Mouse (Mus musculus): ENCODE data around the gene Stk32b. TPM values are rescaled to one million over a fixed set of nuclear protein-coding genes. Genes with fewer than 3 reads are reported as not detected.

Stk32b gene
- polyA plus RNA-seq, 2 experiments from 2014 or later, result not detected

DNA sequence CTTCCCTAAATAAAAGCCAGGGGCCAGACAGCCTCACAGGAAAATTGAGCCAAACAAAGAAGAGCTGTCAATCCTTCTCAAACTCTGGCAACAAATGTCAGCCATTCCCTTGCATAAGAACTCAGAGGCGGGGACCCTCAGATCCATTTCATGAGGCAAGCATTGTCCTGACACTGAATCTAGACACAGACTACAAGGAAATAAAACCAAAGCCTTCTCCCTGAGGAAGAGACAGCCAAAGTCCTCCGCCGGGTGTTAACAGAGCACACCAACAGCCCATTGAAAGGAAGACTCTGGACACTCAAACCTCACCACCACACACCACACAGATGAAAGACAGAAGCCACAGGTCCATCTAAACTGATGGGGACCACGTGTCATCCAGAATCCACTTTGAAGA, 57.8 kb downstream of the Stk32b start:
- no peak for ATAC-seq

DNA sequence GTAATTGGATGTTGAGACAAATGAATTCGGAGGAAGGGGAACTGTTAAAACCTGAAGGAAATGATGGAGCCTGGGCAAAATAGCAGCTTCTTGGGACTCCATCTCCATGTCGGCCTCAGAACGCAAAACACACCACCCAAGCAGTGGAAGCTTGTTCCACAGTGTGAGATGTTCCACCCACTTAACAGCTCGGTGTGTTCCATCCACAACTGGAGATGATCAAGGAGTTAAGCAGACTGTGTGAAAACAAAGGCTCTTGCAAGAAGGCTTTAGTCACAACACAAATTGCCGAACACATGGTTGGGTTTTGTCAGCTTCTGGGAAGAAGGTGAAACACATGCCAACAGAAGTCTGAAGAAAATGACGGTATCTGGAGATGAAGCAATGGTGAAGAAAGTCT, 59.2 kb downstream of the Stk32b start:
- no peak for ATAC-seq

DNA sequence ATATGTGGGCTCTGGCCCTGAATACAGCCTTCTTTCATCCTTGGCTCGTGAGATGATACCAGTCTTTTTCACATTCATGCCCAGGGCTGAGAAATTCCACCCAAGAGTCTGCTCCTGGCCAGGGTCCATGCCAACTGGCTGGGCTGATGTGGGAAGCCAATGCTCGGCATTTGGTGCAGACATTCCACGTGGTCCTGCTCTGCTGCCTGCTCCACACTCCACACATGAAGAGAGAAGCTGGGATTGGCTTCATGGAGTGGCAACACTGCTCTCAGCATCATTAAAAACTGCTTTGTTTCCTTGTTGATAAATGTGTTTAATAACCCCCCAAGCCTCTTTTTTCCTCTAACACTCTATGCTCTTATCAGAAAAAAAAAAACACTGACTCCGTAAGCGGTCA, 61.8 kb downstream of the Stk32b start:
- no peak for ATAC-seq

DNA sequence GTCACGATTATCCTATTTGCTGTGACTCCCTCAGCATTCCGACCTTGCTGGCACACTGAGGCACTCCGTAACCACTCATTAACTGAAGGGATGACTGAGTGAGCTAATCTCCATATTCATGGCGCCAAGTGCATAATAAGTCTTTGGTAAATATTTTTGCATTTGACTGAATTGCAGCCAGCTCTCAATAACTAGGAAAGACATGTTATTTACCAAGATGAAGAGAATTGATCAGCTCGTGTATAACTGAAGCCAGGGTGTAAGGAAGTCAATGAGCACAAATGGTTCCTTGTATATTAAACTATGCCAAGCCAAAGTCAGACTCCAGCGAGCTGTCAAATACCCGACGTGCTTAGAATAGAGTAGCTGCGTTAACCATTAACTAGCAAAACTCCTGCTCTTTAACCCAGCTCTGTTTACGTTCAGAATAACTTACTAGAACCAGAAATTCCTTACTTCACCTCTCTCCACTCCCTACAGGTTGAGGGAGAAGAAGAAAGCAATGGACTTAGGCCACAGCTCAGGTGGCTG, 66.2 kb downstream of the Stk32b start:
- no peak for ATAC-seq

DNA sequence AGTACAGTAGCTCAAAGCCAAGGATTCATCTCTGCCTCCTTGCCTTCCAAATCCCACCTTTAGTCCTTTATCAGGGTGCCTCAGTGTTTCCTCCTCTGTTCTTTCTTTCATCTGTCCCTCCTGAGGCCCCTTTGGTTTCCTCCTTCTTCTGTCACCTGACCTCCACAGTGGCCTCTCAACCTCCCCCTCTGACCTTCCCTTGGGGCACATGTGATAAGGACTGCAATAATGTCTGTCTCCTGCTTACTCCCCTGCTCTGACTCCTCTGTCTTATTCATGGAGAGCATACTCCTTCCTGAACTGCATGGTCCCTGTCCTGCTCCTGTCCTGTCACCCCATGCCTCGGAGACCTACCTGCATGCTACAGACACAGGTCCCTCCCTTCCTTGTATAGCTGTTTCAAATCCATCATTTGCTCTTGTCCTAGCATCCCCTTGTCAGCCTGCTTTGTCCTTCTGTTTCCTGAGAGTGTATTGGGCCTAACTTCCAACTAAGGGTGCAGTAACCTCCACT, 66.8 kb downstream of the Stk32b start:
- ATAC-seq, result no peak

DNA sequence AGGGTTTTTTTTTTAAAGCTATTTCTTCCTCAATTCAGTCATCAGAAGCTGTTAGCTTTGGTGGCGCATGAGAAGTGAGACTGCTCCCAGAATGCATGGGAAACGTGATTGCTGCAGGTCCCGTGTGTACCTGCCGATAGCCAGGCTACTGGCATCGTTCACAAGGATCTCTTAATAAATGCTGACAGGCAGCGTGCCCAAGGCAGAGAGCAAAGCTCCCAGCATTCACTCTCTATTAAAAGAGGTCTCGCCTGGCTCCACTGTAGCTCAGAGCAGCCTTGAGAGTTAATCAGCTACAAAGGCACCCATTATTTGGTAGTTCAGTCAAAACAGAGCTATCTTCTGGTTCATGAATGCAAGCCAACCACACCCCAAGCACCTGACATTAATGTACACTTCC, 72.9 kb downstream of the Stk32b start:
- ATAC-seq, result no peak

DNA sequence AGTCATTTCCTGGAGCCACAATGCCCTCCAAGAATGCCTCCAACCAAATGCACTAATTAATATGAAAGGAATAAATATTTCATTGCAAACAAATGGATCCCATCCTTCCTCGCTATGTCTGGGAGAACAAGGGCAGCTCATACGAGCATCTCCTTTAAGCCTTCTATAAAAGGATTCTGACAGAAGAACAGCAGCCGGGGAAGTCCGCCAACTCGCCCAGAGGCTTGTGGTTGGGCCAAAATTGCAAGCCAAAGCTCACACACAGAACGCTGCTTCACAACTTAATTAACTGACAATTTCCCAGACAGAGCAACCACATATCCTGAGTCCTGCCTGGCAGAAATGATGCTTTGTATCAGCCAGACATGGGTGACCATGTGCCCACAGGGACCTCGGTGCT, 74.5 kb downstream of the Stk32b start:
- ATAC-seq, result no peak

DNA sequence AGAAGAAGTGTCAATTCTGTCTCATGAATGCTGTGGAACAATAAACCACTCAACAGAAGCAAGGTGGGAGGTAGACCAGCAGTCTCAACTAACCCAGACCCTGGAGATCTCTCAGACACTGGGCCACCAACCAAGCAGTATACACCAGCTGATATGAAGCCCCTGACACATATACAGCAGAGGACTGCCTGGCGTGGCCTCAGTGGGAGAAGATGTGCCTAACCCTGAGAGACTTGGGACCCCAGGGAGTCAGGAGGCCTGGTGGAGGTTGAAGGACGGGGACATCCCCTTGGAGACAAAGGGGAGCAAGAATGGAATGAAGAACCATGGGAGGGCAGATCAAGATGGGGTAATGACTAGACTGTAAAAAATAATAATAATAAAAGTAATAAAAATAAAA, 82.2 kb downstream of the Stk32b start:
- no peak for ATAC-seq

DNA sequence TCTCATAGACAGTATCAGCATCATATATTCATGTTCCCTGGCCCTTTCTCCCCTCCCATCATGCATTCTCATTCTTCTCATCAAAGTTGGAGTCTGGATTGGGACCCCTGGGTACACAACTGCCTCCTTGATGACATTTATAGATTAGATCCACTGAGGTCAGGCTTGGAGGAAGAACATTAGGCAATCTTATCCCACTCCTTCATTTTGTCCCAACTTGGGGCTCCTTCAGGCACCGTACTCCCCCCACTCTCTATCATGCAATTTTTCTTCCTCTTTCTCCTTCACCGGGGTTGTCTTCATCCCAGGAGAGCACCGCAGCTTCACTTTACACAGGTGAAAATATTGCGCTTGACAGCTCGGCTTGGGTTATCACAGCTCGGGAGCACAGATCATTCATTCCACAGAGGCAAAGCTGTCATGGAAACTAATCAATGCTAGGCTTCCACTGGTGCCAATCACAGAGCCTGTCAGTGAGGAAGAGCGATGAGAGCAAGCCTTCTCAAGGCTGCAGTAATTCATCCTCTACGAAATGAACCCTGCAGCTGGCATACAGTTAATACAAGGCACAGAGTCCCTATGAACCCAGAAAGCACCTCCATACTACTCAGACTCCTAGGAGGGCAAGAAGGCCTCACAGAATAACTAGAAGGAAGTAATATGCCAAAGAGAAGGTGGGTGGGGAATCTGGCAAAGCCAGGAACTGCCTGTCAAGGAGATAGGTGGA, 89.4 kb downstream of the Stk32b start:
- no peak for ATAC-seq

DNA sequence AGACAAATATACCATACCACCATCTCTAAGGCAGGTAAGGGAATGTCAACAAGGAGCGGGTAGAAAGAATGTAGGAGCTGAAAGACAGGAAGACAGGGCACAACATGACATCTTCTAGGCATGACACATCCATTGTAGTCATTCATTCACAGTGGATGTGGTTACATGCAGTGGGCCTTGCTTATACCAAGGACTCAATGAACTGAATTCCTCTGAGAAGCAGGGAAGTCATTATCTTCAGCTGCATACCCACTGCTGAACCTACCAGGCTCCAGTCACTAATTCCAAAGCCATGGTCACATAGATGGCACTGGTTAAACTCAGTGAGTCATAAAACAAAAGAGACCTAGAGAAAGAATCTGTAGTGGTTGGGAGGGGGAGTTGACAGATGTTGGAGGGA, 105.1 kb downstream of the Stk32b start:
- no peak for ATAC-seq

DNA sequence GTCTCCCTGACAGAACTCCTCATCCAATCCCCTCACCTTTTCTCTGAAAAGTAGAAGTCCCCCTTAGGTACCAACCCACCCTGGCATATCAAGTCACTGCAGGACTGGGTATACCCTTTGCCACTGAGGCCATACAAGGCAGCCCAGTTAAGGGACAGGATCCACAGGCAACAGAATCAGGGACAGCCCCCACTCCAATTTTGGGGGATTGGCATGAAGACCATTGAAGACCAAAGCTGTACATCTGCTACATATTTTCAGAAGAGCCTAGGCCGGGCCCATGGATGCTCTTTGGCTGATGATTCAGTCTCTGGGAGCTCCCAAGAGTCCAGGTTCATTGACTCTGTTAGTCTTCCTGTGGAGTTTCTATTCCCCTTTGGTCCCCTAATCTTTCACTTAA, 117.4 kb downstream of the Stk32b start:
- ATAC-seq, result no peak

DNA sequence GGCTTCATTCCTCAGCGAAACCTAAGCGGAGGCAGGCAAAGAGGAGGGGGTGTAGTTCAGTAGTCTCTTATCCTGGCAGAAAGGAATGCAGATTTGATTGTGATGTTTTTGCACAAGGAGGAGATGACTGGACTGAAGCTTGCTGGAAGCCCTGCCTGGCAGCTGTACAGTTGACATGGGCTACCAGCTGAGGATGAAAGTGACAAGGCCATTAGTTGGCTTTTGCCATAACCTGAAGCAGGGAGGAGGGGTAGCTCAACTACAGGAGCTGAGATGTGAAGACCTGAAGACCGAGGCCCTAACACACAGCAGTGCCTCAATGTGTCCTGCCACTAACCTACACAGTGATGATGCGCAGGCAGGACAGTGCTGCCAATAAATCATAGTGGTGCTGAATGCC, 118.7 kb downstream of the Stk32b start:
- ATAC-seq, result no peak

DNA sequence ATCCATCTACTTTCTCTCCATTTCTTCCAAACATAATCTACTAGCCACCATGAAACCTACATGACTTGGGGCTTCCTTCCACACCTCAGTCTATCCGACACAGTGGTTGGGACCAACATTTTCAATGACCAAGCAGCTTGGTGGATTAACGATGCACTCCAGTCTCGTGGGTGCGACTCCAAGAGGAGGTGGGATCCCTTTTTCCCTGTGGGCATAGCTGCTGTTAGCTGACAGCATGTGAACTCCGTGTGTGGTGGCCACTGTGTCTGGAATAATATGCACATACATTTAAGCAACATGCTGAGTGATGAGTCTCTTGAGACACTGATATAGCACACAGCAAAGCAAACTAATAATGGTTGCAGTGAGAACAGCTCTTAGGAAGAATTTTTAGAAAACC, 124.6 kb downstream of the Stk32b start:
- ATAC-seq, result no peak

DNA sequence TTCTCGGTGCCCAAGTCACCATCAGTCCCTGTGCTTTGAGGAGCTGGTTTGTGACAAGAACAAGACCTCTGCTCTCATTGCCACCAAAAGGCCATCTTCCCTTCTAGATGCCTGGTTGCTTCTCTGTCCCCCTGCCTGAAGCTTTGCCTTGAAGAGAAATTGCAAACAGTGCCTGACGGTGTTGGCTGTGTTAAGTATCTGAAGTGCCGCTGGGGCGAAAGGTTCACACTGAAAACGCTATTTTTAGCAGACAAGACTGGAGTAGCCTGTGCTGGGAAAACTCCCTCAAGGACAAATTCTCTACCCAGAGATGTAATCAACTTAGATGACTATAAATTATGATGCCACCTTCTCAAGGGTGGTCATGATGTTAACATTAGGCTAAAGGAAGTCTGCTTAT, 129.1 kb downstream of the Stk32b start:
- ATAC-seq, result no peak

DNA sequence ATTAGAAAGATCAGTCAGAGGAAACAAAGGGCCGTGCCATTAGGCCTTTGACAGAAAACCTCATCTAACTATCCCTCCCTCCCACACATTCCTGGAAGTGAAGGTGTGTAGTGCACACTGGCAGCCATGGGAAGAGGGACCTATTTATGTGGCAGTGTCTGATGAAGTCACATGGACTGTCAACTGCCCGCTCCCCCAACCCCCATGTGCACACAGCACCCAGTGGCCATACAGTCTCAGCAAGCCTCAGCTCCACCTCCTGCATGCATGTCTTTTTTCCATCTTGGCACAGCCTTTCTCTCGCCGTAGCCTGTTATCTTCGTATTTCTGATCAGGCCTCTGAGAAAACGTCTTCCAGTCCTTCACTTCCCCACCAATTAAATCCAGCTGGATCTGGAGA, 130.9 kb downstream of the Stk32b start:
- no peak for ATAC-seq

DNA sequence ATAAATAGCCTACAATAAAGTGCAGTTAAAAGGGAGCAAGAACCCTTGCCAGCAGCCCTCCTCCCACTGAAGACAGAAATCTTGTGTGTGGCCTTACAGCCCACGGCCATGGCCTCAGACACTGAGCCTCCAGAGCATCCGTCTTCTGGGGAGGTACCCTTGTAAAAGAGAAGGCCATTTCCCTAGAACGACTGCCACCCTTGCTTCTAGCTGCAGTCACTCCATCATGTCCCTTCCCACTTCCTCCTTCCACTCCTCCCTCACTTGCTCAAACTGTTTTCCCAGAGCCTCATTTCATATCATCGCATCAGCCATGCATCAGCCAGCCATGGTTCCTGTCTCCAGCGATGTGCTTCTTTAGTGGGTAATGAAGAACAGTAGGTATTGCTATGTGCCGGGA, 141.5 kb downstream of the Stk32b start:
- no peak for ATAC-seq

DNA sequence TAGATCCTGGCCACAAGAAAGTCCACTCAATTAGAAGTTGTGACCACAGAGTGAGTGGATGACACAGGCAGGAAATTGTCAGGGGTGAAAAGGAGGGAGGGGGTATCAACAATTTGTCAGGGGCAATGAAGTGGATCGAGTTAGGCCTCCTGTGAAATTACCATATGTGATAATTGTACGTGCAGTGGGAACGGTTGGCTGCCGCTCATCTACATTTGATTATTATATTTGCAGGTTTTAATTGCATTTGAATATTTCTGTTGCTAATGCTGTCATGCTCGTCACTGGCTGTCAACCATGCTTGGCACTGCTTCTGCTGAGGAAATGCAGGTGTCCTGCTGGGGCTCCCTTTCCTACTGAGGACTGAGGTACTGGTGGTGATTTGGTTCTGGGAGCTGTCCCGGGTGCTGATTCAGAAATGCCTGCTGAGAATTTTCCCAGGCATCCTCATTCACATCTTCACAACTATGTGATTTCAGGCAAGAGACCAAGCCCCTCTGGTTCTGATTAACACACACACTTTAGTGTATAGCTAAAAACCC, 159.6 kb downstream of the Stk32b start:
- no peak for ATAC-seq

DNA sequence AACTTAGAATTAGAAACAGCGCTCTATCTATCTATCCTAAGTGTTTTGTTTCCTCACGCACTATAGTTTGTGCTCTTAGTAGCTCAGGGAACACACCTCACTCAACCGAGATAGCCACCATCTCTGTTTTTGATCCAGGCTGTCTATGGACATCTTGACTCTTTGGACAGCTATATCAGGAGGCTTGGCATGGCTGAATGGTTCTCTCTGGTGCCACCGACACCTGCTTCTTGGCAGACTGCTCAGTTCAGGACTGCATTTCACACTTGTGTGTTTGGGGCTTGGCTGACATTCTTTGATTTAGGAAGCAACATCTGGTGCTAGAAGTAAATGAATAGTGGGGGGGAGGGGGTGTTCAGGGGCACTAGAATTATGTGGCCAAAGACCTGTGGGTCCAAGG, 162.7 kb downstream of the Stk32b start:
- ATAC-seq, result no peak

DNA sequence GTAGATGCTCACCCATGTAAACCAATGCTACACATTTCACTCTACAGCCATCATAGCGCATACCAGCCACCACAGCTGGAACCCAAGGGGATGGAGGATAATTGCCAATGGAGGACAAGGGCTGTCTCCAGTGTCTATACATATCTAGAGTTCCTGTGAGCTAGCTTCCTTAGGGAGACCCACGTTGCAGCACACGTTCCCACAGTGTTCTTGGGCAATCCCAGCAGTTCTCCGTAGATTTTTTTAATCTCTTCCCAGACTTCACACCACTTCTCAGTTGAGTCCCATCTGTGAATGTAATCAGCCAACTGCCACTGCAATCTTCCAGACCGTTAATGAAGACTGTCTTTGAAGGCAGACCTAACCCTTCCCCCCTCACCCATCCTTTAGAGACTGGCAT, 165.3 kb downstream of the Stk32b start:
- no peak for ATAC-seq

DNA sequence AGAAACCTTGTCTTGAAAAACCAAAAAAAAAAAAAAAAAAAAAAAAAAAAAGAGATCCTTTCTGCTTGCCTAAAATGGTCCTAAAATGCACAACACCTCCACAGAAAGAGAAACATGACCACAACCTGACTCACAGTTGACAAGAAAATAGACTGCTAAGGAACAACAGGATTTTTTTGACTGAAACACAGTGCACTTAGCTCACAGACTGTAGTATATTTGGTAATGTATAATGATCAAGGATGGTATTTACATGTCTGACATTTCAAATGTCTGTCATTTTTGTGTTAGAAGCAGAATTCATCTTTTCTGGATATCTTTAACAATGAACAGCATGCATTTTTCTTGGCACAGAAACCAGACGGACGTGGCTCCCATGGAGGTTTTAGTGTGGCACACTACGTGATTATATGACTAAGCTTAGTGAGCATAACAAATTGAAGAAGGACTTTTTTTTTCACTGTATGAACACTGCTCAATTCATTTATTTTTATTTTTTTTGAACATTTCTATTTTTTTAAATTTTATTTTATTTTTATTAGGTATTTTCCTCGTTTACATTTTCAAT, 181.2 kb downstream of the Stk32b start:
- ATAC-seq, result no peak

DNA sequence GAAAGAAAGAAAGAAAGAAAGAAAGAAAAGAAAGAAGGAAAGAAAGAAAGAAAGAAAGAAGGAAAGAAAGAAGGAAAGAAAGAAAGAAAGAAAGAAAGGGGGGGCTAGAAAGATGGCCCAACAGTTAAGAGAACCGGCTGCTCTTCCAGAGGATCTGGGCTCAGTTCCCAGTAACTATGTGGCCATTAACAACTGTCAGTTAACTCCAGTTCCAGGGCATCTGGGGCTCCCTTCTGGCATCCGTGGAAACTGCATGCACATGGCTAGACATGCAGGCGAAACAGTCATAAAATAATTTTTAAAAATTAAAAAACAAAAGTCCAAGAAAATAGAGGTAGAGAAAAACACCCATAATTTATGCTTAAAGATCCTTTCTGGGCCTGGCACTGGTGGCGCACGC, 181.7 kb downstream of the Stk32b start:
- no peak for ATAC-seq

DNA sequence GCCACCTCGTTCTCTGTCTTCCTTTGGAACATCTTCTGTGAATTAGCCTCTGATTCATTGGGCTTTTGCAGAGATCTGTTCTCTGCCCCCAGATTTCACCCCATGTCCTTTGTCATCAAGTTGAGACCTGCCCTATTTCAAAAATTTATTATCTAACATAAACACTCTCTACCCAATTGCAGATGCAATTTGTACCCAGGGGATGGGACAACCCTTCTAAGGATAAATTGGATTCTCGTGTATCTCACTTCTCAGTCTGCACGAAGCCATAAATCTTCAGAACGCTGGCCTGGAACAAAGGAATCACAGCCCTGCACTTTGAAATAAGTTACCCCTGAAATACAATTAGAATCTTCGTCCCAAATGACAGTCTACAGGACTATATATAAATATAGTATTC, 191.6 kb downstream of the Stk32b start:
- ATAC-seq, result no peak

DNA sequence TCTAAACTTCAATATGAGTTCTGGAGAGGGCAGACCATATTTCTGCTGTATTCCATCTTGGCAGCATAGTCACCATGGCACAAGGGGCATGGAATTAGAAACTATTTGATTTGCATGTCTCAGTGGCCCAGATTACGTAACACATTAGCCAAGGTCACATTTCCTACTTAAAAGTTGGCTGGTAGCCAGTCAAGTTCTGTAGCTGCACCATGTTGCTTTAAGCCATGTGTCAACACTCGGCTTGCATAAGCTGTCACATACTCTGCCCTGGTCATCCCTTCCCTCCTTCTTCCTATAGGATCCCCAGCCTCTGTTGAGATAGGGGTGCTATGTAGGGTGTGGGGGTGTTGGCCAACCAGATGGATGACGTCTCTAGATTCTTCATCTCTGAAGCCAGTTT, 196.5 kb downstream of the Stk32b start:
- no peak for ATAC-seq

DNA sequence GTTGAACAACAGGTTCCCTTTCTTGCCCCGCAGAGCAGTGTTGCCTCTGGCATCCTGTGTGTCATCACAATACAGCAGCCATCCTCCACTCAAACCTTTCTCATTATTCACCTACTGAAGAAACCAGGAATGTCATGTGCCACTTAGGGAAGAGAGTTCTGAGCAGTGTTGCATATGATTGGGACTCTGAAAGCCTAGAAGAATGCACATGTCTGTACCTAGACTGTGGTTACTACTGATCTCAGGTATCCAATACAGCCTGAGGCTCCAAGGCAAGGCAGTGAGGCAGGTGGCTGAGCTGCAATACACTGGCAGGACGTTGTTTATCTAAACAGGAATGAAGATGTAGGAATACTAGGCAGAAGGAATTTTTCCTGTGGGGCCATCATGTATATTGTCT, 204.5 kb downstream of the Stk32b start:
- no peak for ATAC-seq

All from activated CD4-positive, CD25-positive, alpha-beta regulatory T cell, adult 4 months (primary cell).